Mouse (Mus musculus) NIH3T3 (cell line): Measurements from ENCODE around the gene Gm45753.

Source experiments
- DNase-seq: peaks from one replicate; pipeline ENCODE4 v3.0.0-alpha.2; 2012; ENCODE audit warnings: low read depth

Gene Gm45753

DNA sequence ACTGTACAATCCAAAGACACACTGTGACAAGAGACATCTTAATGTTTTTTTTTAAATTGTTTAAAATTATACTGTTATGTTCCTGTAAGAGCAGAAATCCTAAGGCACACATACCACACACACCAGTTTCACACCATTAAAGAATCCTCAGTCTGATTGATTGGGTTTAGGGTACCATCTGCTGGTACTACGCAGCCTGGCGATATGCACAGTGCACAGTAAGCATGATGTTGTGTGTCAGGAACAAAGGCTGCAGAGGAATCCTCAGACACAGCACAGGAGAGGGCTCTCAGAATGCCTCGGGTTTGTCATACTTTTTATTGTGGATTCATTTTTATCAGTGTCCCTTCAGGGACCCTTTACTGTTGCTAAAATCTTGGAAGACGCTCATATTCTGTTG, 33.9 kb downstream of the Gm45753 start:
- no peak for DNase-seq

DNA sequence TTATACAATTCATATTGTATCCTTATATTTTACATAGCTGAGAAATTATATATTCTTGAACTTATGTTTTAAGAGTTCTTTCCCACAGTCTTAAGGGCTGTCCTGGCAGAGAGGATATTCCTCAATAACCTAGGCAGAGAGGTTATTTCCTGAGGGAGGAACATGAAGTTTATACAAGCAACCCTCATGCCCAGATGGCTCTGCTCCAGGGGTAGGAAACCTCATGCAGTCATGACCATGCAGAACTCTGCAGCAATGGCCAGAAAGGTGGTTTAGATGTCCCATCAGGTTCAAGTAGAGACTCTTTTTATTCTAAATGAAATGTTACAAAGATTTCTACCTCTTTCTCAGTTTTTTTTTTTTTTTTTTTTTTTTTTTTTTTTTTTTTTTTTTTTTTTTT, 39.2 kb downstream of the Gm45753 start:
- DNase-seq, result no peak

DNA sequence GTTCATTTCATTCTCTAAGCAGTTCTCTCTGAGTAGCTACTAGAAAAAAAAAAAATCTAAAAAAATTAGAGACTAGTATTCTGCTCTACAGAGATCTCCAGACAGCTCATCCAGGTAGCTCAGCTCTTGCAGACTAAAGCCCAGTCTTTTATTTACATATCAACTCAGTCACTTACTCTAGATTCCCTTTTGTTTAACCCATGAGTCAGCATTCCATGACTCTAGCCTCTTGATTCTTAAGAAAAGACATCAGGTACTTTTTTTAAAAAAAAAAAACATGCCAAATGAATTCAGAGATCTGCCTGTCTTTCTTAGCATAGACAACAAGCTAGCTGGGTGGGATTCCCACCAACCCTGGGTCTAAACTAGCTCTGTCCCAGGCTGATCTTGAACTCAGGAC, 39.8 kb downstream of the Gm45753 start:
- no peak for DNase-seq

DNA sequence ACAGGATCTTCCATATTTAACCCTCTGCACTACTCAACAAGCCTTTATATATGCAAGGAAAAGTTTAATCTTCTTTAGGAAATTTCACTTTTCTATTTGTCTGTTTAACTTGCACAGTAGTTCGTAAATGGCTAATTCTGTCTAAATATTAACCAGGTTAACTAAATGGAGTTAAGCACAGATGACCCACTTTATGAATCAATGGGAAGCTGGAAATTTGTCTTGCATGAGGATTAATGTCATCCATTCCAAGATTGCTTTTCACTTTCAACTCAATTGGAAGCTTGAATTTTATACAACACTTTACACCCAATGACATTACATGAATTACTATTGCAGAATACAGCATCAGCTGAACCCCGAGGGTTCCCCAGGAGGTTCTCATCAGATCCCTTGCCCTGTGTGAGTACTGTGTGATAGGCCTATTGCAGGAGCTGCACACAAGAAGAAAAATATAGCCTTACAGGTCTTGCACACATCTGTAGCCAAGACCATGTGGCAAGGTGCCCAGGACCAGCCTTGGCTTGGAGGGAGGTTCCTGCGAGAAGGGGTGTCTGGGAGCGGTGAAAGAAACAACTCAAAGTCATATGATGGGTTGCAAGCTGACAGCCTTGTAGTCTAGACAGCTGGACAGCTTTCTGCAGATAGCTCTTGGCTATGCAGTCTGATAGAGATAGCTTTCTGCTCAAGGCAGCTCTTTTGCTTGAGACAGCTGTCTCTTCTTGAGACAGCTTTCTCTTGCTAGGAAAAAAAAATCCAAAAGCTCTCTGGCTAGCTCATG, 40.5 kb downstream of the Gm45753 start:
- peak; percentile 52 for DNase-seq

DNA sequence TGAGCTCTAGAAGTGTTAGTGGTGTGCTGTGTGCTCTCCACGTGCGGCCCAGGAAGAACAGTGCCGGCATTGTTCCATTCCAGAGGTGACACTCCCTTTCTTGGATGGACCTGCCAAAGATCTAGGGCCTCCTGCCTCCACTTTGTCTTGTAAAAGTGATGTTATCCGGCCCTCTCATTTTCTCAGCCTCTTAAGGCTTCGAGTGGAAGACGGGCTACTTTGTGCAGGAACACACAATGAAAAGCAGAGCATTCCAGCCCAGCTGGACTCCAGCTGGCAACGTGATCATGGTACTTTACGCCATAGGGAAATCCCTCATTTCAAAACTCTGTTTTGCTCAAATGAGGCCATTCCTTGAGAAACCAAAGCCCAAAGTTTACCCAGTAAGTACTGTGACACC, 41.3 kb downstream of the Gm45753 start:
- DNase-seq, result no peak

DNA sequence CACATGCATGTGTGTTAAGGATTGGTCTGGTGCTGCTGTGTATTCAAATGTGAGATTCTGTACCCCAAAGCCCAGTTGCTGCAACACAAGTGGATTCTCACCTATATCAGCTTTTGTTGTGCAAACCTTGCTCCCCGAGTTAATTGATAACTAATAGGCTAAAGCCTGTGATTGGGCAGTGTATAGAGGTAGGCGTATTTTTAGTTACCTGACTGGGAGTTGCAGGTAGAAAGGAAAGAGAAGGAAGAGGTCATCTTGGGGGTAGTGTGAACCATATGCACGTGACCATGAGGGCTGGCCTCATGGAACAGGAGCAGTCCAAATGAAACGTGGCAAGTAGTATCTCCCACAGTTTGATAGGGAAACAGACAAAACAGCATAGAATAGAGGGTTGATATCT, 43.3 kb downstream of the Gm45753 start:
- no peak for DNase-seq

DNA sequence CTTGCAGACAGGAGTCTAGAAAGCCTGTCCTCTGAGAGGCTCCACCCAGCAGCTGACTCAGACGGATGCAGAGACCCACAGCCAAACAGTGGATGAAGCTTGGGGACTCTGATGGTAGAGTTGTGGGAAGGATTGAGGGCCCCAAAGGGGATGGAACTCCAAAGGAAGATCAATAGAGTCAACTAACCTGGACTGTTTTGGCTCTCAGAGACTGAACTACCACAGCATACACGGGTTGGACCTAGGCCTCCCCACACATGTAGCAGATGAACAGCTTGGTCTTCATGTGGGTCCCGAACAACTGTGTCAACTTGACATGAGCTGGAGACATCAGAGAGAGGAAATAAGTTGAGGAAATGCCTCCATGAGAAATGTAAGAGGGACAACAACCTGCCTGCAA, 45.4 kb downstream of the Gm45753 start:
- DNase-seq, result no peak

DNA sequence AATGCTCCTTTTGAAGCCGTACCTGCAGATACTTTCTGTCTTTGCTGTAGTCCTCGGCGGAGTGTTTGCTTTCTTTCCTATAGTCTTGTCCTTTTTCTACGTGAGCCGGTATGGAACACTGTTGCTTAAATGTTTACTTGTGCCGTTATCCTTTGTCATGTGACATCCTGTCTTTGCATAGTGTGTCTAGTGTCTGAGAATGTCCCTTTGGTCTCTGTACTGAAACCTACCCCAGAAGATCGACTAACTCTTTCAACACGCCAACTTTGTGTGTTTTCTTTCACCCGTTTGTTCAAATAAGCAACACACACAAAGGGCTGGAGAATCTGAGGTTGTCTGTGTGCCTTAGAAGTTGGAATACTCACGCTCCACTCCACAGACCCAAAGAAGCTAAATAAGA, 46.3 kb downstream of the Gm45753 start, which contains the start of gene F11:
Gene F11 (minus strand): TSS at position 112 of the 400 bp plus-strand sequence.
- DNase-seq, result no peak

DNA sequence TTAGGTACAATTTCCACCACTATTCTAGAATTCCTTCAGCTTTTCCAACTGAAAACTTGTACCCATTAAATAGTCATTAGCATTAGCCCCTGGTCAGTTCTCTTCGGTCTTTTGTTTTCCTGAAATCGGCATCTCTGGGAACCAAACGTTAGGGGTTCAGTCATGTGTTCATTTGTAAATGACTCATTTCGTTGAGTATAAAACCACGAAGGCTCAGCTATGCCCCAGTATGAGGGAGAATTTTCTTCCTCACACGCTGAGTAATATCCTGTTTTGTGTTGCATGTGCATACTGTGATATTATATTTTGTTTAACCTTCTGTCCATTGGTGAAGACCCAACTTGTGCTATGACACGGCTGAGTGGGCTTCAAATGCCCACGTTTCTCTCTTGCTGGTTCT, 49.8 kb downstream of the Gm45753 start:
- DNase-seq, result peak; percentile 11

DNA sequence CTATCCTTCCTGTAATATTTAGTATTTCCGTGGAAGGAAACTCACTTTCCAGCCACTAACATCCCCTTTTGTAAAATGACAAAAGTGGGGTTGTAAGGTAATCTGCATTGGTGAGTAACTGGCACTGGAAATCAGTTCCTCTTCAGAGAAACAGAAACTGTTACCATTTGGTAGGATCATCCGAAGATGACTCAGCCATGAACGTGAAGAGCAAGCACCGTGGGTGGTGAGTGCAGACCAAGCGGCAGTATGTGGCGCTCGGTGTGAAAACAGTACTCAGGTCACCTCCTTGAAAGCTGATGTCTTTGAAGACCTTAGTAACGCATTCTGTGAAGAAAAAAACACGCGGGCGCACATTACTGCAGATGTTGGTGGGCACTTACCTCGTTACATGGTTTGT, 53.2 kb downstream of the Gm45753 start:
- DNase-seq, result no peak

DNA sequence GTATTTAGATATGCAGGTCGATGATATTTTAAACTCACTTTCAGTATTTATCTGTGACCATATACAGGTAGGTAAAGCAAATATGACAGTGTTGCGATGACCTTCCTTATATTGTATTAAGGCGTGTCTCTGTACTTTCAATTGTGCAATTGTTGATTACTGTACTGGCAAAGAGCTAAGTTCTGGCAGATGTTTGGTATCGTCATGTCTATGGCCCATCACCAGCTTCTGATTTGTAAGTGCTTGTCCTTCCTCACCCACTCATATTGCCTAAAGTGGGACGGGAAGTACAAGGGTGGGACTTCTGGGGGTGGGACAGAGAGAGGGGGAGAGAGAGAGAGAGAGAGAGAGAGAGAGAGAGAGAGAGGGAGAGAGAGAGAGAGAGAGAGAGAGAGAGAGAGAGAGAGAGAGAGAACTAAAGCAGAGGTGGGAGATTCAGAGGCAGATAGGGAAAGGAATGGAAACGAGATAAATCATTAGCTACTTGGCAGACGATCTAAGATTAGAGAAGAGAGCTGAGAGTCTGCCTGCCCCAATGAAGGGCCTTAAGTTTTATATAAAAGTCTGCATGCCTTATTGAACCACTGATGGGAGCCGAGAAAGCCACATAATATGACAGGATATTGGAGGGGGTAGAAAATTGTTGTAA, 53.9 kb downstream of the Gm45753 start:
- DNase-seq, result no peak

DNA sequence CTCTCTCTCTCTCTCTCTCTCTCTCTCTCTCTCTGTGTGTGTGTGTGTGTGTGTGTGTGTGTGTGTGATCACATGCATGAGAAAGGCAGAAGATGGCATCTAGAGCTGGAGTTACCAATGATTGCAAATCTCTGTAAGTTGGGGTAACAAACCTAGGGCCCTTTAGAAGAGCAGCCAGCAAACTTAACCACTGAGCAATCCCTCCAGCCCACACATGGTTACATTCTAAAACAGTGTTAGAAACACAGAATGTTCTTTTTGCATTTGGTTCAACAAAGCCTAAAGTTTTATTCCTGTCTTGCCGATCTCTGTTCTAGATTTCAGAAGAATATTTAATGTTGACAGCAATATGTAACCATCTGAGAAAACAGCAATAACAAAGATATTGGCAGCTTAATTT, 54.7 kb downstream of the Gm45753 start:
- no peak for DNase-seq

DNA sequence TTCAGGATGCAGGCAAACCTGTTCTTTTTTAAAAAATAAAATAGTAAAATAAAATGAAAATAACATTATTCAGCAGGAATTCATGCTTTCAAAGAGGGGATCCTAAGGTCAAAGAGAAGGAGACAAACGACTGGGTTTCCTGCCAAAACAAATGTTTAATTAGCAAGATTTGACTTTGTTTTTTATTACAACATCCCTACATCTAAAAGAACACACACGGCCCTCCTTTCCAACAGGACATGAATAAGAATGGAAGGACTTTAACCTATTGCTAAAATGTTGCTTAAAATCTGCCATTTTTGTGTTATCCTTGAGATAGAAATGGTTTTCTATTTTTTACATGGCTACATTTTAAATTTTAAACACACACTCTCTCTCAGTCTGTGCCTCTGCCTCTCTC, 55.2 kb downstream of the Gm45753 start:
- DNase-seq, result no peak

DNA sequence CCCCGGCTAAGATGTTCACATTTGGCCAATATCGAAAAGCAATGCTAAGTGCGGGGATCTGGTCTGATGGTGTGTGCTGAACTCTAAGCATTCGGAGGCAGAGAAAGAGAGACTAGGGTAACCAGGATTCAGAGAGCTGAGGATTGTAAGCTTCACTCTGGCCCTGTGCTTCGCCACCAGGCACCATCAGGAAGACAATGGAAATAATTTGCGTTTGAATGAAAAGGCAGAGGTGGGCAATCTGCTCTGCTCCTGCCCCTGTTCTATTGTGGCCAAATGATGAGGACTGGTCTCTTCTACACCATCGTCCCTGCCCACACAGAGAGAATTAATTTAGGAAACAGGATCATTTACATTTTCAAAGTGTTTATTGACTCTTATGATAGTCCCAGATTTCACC, 62.0 kb downstream of the Gm45753 start:
- DNase-seq, result no peak

DNA sequence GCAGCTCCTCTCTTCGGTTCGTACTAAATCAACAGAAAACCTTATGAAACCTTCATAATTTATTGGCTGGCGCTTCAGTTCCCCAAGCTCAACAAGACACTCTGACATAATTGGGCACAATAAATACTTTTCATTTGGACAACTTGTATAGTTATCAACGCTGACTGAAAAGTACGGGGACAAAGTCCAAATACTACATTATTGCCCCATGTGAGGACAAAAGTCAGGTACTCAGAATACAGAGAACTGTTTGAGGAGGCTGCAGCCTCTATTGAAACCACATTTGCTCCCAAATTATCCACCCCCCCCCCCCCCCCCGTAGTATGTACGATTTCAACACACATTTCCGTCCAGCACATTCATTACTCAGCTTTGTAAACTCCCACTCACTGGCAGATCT, 68.9 kb downstream of the Gm45753 start:
- DNase-seq, result peak; percentile 14

DNA sequence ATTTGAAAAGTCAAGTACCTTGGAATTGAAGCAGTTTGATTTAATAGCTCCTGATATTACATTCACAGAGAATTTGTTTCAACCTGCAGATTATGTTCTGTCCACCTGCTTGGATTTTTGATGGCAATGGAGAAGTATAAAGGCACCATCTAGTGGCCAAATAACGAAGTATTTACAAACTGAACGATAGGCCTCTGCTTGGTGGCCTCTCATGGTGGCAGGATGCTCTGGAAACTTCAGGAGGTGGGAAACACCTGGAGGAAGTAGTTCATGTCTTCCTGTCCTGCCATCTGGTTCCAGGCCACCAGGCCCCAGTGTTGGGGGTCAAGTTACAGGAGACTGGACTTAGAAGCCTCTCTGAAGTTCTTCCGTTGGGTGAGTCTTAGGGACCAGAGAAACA, 70.0 kb downstream of the Gm45753 start:
- peak; percentile 55 for DNase-seq

DNA sequence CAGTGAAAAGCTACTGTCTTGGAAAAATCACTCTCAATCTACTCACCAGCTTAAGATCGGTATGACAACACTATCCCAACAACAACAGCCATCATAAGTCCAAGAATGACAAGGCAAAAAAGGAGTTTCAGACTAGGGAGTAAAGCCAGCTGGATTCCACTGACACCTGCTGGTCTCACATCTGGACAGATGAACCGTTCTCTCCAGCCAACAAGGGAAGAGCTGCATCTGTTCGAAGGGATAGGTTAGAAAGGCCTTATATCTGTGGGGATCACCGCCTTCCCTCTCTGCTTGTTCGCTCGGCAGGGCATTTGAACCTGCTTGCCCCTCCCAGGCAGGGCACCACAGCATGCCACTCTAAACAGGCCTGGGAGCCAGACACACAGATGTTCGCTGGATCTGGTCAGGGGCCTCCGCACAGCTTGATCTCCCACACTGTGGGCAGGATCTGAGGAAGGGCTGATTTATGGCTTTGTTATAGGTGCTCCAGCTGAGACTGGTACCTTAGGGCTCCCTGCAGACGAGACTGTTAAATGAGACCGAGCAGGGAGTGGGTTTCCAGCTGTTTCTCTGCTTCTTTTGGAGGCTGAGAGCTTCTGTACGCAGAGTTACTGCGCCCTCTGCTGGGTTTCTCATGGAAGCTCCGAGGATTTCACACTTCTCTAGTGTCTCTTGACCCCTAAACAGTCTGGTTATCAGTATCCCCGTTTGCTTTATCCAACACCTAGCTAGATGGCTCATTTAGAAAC, 71.9 kb downstream of the Gm45753 start:
- peak; percentile 77 for DNase-seq

DNA sequence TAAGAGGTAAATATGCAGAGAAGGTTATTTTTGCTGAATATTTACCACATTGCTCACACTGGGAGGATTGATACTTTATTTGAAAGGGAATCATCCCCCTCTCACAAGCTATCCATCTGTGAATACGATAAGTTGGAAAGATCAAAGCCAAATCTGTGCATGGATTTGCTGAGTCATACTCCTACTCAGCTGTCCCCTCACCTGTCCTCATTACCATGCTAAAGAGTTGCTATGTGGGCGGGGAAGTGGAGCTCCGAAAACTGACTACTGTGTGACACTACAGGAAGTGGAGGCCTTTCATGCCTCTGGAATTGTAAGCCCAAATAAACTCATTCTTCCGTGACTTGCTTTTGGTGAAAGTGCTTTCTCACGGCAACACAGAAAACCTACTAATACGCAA, 73.0 kb downstream of the Gm45753 start:
- no peak for DNase-seq

DNA sequence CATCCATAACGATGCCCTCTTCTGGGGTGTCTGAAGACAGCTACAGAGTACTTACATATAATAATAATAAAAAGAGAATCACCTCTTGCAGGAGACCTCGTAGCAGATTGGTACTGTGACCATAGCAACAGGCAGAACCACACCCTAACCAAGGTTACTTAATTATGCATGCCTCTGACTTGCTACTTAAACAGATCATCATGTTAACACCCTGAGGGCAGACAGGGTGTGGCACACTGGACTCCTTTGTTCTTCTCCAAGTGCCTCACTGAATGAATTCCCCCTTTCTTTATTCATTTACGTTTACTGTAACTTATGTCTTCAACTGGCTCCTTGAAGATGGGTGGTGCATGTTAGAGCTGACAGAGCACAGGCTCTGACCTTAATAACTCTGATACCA, 75.0 kb downstream of the Gm45753 start:
- DNase-seq, result no peak
